Mouse (Mus musculus): Measurements from ENCODE around the gene Arhgef3. TPM values are rescaled to one million over a fixed set of nuclear protein-coding genes. Genes with fewer than 3 reads are reported as not detected.

The Arhgef3 gene
- total and polyA plus RNA-seq, 2 experiments from 2014 or later: 12.3 to 17.7 TPM

DNA sequence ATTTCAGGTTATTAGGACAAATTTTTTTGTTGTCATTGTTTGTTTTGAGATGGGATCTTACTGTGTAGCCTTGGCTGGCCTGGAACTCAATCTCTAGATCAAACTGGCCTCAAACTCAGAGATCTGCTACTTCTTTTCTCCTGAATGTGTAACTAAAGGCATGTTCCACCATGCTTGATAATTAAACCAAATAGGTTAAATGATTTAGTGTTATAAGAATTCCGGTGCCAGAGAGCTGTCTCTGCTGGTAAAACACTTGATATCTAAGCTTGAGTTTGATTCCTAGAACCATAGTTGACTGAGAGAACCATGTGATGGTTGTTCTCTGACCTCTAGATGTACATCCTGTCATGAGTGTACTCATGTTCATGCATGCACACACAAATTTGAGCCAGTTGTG, 321.4 kb downstream of the Arhgef3 start:
- Histone ChIP-seq H3K27me3 (ENCODE audit: insufficient read depth, low read length) (no peaks in the 10 kb centered on the region), H3K27ac (ENCODE audit: low read depth, low read length) (no peak overlapping the region), H3K9ac (no peak overlapping the region), H3K4me3 (ENCODE audit: low read depth, low read length) (no peak overlapping the region), H3K4me1 (ENCODE audit: insufficient read depth) (no peaks in the 10 kb centered on the region), H3K9me3 (ENCODE audit: low read length) (no peaks in the 10 kb centered on the region), H3K4me2 (ENCODE audit: low read depth) (no peak overlapping the region), H3K36me3 (ENCODE audit: insufficient read depth) (no peaks in the 10 kb centered on the region)
- TF ChIP-seq CTCF (IDR thresholded peaks at IDR 0.05; ENCODE audit: low read depth): no peak
- WGBS: 100% methylated on average over 1 of the region's 1 CpGs
- ATAC-seq: no peak
- no peak for DNase-seq

DNA sequence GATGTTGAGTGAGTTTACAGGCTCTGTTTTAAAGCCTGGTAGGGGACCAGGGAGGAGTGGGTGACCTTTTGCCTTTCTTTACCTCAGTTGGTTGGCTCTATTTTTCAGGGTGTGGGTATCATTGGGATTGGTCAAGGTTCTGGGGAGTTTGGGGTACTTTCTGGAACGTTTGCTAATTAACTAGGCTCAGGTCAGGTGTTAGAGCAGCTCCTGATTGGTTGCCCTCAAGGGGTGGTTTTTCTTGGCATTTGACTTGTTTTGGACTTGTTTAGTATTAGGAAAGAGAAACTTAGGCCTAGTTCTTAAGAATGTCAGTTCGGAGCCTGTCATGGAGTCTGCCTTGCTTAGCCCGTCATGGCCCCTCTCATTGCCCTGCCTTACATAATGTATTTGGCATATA, 322.1 kb downstream of the Arhgef3 start:
- Histone ChIP-seq H3K4me3 (ENCODE audit: low read depth, low read length) (no peak overlapping the region), H3K4me1 (ENCODE audit: insufficient read depth) (no peaks in the 10 kb centered on the region), H3K27ac (ENCODE audit: low read depth, low read length) (no peak overlapping the region), H3K9ac (no peak overlapping the region), H3K36me3 (ENCODE audit: insufficient read depth) (no peaks in the 10 kb centered on the region), H3K9me3 (ENCODE audit: low read length) (no peaks in the 10 kb centered on the region), H3K27me3 (ENCODE audit: insufficient read depth, low read length) (no peaks in the 10 kb centered on the region), H3K4me2 (ENCODE audit: low read depth) (no peak overlapping the region)
- WGBS: 85% methylated on average over 3 of the region's 3 CpGs
- no peak for TF ChIP-seq CTCF (IDR thresholded peaks at IDR 0.05; ENCODE audit: low read depth)
- DNase-seq (no peak), ATAC-seq (no peak)

DNA sequence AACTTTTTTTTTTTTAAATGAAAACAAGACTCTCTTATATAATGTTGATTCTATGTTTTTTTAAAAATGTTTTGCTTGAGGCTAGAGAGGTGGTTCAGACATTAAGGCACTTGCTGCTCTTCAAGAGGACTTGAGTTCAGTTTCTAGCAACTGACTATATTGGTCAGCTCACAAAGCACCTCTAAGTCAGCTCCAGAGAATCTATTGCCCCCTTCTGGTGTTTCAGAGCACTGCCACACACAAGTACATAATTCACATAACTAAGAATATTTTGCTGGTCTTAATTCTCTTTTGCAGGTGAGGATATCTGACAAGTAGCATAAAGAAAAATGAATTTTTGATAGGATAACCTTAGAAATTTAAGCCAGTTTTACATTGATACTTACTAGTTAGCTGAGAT, 326.2 kb downstream of the Arhgef3 start:
- TF ChIP-seq CTCF (IDR thresholded peaks at IDR 0.05; ENCODE audit: low read depth): peak; percentile 44
- Histone ChIP-seq H3K27me3 (ENCODE audit: insufficient read depth, low read length) (no peaks in the 10 kb centered on the region), H3K4me3 (ENCODE audit: low read depth, low read length) (no peak overlapping the region), H3K9ac (no peak overlapping the region), H3K9me3 (ENCODE audit: low read length) (no peaks in the 10 kb centered on the region), H3K27ac (ENCODE audit: low read depth, low read length) (no peak overlapping the region), H3K4me2 (ENCODE audit: low read depth) (no peak overlapping the region), H3K4me1 (ENCODE audit: insufficient read depth) (no peaks in the 10 kb centered on the region), H3K36me3 (ENCODE audit: insufficient read depth) (peaks cover 4% of the 10 kb centered on the region)
- DNase-seq (no peak), ATAC-seq (no peak)

DNA sequence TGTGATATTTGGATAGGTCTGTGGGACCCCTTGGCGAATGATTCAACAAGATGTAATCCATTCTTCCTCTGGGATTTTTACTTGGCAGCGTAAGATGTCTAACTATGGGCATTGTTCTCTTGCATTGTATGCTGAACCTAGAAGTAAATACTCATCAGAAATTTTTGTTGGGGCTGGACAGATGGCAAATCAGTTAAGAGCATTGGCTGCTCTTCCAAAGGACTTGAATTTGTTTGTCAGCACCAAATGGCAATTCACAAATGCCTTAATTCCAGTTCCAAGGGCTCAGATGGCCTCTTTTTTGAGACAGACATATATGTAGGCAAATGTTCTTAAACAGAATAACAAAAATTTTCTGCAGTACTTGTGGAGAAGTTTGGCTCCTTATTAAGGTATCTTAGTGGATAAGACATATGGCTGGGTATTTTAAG, 330.2 kb downstream of the Arhgef3 start:
- 0 out of 2 replicates have a peak overlapping the region, but pooled peaks have one; percentile 45 for H3K27ac ChIP-seq (ENCODE audit: low read depth, low read length)
- 63% methylated on average over 2 of the region's 2 CpGs for WGBS
- peak; percentile 37 for DNase-seq
- no peak overlapping the region for H3K9ac ChIP-seq
- H3K36me3 ChIP-seq (ENCODE audit: insufficient read depth): peaks cover 15% of the 10 kb centered on the region
- H3K27me3 ChIP-seq (ENCODE audit: insufficient read depth, low read length): no peaks in the 10 kb centered on the region
- no peak for TF ChIP-seq CTCF (IDR thresholded peaks at IDR 0.05; ENCODE audit: low read depth)
- no peak for ATAC-seq
- no peaks in the 10 kb centered on the region for H3K9me3 ChIP-seq (ENCODE audit: low read length)
- no peak overlapping the region for H3K4me3 ChIP-seq (ENCODE audit: low read depth, low read length)
- H3K4me2 ChIP-seq (ENCODE audit: low read depth): no peak overlapping the region
- no peaks in the 10 kb centered on the region for H3K4me1 ChIP-seq (ENCODE audit: insufficient read depth)

DNA sequence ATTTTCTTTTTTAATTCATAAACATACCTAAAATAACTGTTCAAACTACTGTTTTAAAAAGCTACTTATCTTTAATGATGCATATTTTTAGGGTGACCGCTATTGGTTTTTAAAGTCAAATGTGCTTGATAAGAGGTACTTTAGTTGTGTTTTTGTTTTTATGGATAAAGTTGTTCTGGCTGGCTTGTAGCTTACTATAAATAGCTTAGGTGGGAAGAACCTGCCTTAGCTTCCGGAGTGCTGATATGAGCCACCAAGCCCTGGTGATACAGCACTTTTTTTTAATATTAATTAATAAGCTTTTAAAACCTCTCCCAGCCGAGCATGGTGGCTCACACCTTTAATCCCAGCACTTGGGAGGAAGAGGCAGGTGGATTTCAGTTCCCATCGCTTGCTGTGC, 332.3 kb downstream of the Arhgef3 start:
- Histone ChIP-seq H3K27me3 (ENCODE audit: insufficient read depth, low read length) (no peaks in the 10 kb centered on the region), H3K36me3 (ENCODE audit: insufficient read depth) (peaks cover 19% of the 10 kb centered on the region), H3K9ac (no peak overlapping the region), H3K4me2 (ENCODE audit: low read depth) (no peak overlapping the region), H3K27ac (ENCODE audit: low read depth, low read length) (no peak overlapping the region), H3K4me3 (ENCODE audit: low read depth, low read length) (no peak overlapping the region), H3K9me3 (ENCODE audit: low read length) (no peaks in the 10 kb centered on the region), H3K4me1 (ENCODE audit: insufficient read depth) (no peaks in the 10 kb centered on the region)
- DNase-seq: no peak
- no peak for ATAC-seq
- TF ChIP-seq CTCF (IDR thresholded peaks at IDR 0.05; ENCODE audit: low read depth): no peak
- WGBS: 87% methylated on average over 4 of the region's 4 CpGs

Small RNAs within 50 kb of the gene (microRNA-seq; reads per million reads assigned to microRNA genes)
- 0 reads per million in 2 experiments for gene Gm23633

Other genes starting within 250 kb of the Arhgef3 start
- gene Asb14, start 220.3 kb upstream of the Arhgef3 start, total RNA-seq (2014; rRNA removed): 0.38 TPM in 2 replicates
- gene Asb14, start 220.3 kb upstream of the Arhgef3 start, polyA plus RNA-seq (2015; fragmentation: Nextera tagmentation; extraction: Ambion mirVana): 0.13 and 0.16 TPM in 2 replicates
- gene Appl1, start 143.7 kb upstream of the Arhgef3 start, total RNA-seq (2014; rRNA removed): 74.8 and 81.2 TPM in 2 replicates
- 52.7 and 63.9 TPM in 2 replicates for gene Appl1, start 143.7 kb upstream of the Arhgef3 start, polyA plus RNA-seq (2015; fragmentation: Nextera tagmentation; extraction: Ambion mirVana)
- gene Hesx1, start 120.5 kb upstream of the Arhgef3 start, total RNA-seq (2014; rRNA removed): not detected in 2 replicates
- not detected in 2 replicates for gene Hesx1, start 120.5 kb upstream of the Arhgef3 start, polyA plus RNA-seq (2015; fragmentation: Nextera tagmentation; extraction: Ambion mirVana)
- gene Il17rd, start 76.0 kb upstream of the Arhgef3 start, total RNA-seq (2014; rRNA removed): 5.7 and 7.2 TPM in 2 replicates
- gene Il17rd, start 76.0 kb upstream of the Arhgef3 start, polyA plus RNA-seq (2015; fragmentation: Nextera tagmentation; extraction: Ambion mirVana): 0.62 and 1.5 TPM in 2 replicates

Data from forebrain, postnatal 0 days (tissue).